ENCODE assay signal across 7 mouse cellular contexts in the genomic region with DNA sequence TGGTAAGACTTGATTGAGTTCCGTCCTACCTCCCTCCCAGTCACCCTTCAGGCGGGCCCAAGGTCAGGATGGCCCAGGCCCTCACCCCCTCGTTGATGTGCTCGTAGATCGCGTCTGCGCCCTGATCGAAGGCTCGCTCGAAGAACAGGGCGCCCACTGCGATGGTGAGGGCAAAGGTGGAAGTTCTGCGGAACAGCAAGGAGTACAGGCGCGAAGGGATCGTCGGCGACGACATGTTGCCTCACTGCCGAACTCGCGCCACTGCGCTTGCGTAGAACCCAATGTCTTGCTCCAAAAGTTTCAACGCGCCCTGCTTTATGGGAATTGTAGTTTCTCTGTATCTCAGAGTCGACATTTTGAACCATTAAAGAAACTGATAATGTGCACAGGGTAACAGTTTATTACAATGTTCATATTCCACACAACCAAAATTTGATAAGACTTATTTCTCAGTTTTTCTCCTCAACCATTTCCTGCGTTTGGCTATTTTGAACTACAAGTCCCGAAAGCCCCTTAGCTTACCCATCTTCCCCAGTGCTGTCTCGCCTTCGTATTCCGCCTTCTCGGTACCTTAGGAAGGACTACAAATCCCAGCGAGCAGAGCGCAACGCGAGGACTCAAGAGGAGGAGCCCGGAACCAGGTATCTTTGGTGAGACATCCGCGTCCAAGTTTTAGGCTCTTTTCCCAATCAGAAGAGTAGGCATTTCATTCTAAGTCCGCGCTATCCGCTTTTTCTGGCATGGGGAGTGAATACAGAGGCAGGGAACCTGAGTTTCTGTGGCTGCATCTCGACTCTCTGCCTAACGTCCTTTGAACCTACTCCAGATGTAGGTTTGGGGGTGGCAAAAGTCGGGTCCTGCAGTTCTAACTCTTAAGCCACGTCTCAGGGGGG. TPM values are rescaled to one million over a fixed set of nuclear protein-coding genes. Genes with fewer than 3 reads are reported as not detected.
DNase-seq lines count a peak whose midpoint lies in the region; ATAC-seq lines count a peak whose summit lies in the region.

Gene Uqcr10 (minus strand): TSS at position 271 of the 893 bp plus-strand sequence.
Gene Zmat5 (plus strand): TSS at position 607 of the 893 bp plus-strand sequence.

- H3K27ac ChIP-seq in intestine, embryonic 16.5 days (ENCODE audit: low read length) = peak within 1 kb of the TSS; percentile 85
- H3K27ac ChIP-seq in midbrain, embryonic 11.5 days (ENCODE audit: low read depth, low read length) = no peak within 1 kb of the TSS

- peak within 1 kb of the TSS; percentile 86 for H3K4me3 ChIP-seq in intestine, embryonic 16.5 days (ENCODE audit: low read length)
- peak within 1 kb of the TSS; percentile 70 for H3K4me3 ChIP-seq in midbrain, embryonic 11.5 days (ENCODE audit: low read depth, low read length)

- H3K36me3 ChIP-seq in intestine, embryonic 16.5 days (ENCODE audit: control insufficient read depth, insufficient read depth, low read length) = peaks cover 5% of the 10 kb centered on the region; the same call in 1 of the 2 replicates
- peaks cover 3% of the 10 kb centered on the region; the same call in 1 of the 2 replicates for H3K36me3 ChIP-seq in midbrain, embryonic 11.5 days (ENCODE audit: control insufficient read depth, insufficient read depth, low read length)

- under 1% methylated on average over 47 of the region's 47 CpGs for WGBS in intestine, embryonic 16.5 days
- under 1% methylated on average over 47 of the region's 47 CpGs for whole genome bisulfite sequencing in midbrain, embryonic 11.5 days

- peaks cover 12% of the 10 kb centered on the region for H3K4me1 ChIP-seq in intestine, embryonic 16.5 days (ENCODE audit: control insufficient read depth, insufficient read depth, low read length)
- peaks cover 9% of the 10 kb centered on the region; the same call in 1 of the 2 replicates for H3K4me1 ChIP-seq in midbrain, embryonic 11.5 days (ENCODE audit: control insufficient read depth, insufficient read depth, low read length)

- peak within 1 kb of the TSS; percentile 83 for H3K4me2 ChIP-seq in intestine, embryonic 16.5 days (ENCODE audit: low read depth, low read length)
- peak within 1 kb of the TSS; percentile 89 for H3K4me2 ChIP-seq in midbrain, embryonic 11.5 days

- intact Hi-C loops in left cerebral cortex, postnatal 36 days (cut with DNase I) = no loop called here

- no peaks in the 10 kb centered on the region for H3K27me3 ChIP-seq in intestine, embryonic 16.5 days (replicated peaks; ENCODE audit: control insufficient read depth, insufficient read depth, low read length)
- no peaks in the 10 kb centered on the region for H3K27me3 ChIP-seq in midbrain, embryonic 11.5 days (ENCODE audit: control insufficient read depth, insufficient read depth, low read length)

- peak; percentile 98 for ATAC-seq in intestine, embryonic 16.5 days
- ATAC-seq in midbrain, embryonic 11.5 days (ENCODE audit: low FRiP score) = peak; percentile 96

- no peaks in the 10 kb centered on the region for H3K9me3 ChIP-seq in intestine, embryonic 16.5 days (ENCODE audit: control insufficient read depth, low read length)
- no peaks in the 10 kb centered on the region for H3K9me3 ChIP-seq in midbrain, embryonic 11.5 days (ENCODE audit: control insufficient read depth, low read length)

- peak within 1 kb of the TSS; percentile 94 for H3K9ac ChIP-seq in intestine, embryonic 16.5 days (ENCODE audit: low read depth, low read length)
- H3K9ac ChIP-seq in midbrain, embryonic 11.5 days (ENCODE audit: low read length) = peak within 1 kb of the TSS; percentile 79

- DNase-seq in adrenal gland, adult 8-10 months = peak; percentile 89
- DNase-seq in embryo, embryonic 9.5 days (ENCODE audit: extremely low spot score) = peak; percentile 93
- DNase-seq in gastrocnemius, postnatal 4 days (ENCODE audit: low spot score in 2 of 2) = peak; percentile 82 to 94
- peak; percentile 91 for DNase-seq in left cerebral cortex, postnatal 36 days (ENCODE audit: low spot score in 2 of 2)
- DNase-seq in midbrain, embryonic 11.5 days (ENCODE audit: low spot score, missing footprints) = peak; percentile 99
- peak; percentile 93 for DNase-seq in skeletal muscle tissue, adult 2 months (ENCODE audit: low read depth, low spot score)

RNA-seq across cellular contexts. Expression of gene Uqcr10, which starts in this region (rescaled TPM):
- total RNA-seq in adrenal gland, adult 8-10 months (2022) = 100 to 1,000 TPM; 587 to 783 (median 663) TPM
- total RNA-seq in gastrocnemius, postnatal 4 days (2021) = 100 to 1,000 TPM; 632 to 697 TPM
- polyA plus RNA-seq in intestine, embryonic 16.5 days (2015; fragmentation: Nextera tagmentation; extraction: Ambion mirVana) = 1,259 and 1,267 TPM in 2 replicates
- 100 to 1,000 TPM; 360 to 388 TPM for total RNA-seq in left cerebral cortex, postnatal 36 days (2021)
- 547 and 572 TPM in 2 replicates for polyA plus RNA-seq in midbrain, embryonic 11.5 days (2014; fragmentation: Nextera tagmentation; extraction: Ambion mirVana)

RNA-seq across cellular contexts. Expression of gene Zmat5, which starts in this region (rescaled TPM):
- total RNA-seq in adrenal gland, adult 8-10 months (2022) = 10 to 100 TPM; 46.3 to 69.2 (median 59.1) TPM
- 10 to 100 TPM; 15.3 to 21.0 TPM for total RNA-seq in gastrocnemius, postnatal 4 days (2021)
- polyA plus RNA-seq in intestine, embryonic 16.5 days (2015; fragmentation: Nextera tagmentation; extraction: Ambion mirVana) = 64.8 and 66.0 TPM in 2 replicates
- total RNA-seq in left cerebral cortex, postnatal 36 days (2021) = 10 to 100 TPM; 31.8 to 32.9 TPM
- polyA plus RNA-seq in midbrain, embryonic 11.5 days (2014; fragmentation: Nextera tagmentation; extraction: Ambion mirVana) = 74.5 and 85.5 TPM in 2 replicates
